8 mouse cellular contexts compared by ENCODE assay signal in the genomic region with DNA sequence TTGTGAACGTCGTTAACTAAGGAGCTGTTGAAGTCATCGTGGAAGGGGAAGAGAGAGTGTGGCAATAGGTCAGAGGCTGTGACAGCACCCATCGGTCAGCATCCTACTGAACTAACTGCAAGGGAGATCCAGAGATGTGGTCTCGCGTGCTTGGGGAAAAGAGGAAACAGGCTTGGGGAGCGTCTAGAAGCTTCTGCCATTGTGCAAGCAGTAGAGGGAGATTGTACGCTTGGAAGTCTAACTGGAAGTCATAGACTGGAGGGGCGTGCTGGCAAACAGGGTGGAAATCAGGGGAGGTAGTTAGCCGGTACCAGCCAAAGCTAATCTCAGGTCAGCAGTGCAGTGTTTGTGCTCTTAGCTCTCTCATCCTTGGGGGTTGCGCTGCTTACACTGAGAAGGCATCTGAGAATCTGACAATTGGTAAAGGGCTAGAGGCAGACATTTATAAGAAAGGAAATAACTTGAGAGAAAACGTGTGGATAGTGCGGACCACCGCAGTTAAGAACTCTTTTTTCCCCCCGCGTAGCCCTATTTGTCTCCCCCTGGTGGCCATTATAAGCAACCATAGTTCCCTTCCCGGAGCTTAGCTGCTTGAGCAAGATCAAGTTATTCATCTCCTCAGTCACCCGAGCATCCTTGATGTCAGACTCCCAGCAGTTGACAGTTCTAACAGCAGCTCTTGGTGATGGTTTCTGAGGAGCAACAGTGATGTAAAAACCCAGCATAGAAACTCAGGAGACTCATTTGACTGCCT.
DNase-seq lines count a peak whose midpoint lies in the region; ATAC-seq lines count a peak whose summit lies in the region.

No protein-coding gene starts in this region.

- H3K27ac ChIP-seq in stomach, embryonic 15.5 days: no peak overlapping the region

- 41% methylated on average over 18 of the region's 18 CpGs for WGBS in stomach, embryonic 15.5 days

- H3K4me3 ChIP-seq in stomach, embryonic 15.5 days (replicated peaks): no peak overlapping the region

- H3K4me1 ChIP-seq in stomach, embryonic 15.5 days: peaks cover 5% of the 10 kb centered on the region; the same call in 1 of the 2 replicates

- no peaks in the 10 kb centered on the region for H3K9me3 ChIP-seq in stomach, embryonic 15.5 days

- peak overlapping the region; percentile 24; the same call in 1 of the 2 replicates for H3K4me2 ChIP-seq in stomach, embryonic 15.5 days

- no peak for DNase-seq in frontal cortex, postnatal 25 days (ENCODE audit: low spot score in 2 of 2)
- peak; percentile 32 for DNase-seq in CD4-positive helper T cell, adult 2 months (ENCODE audit: low read depth, low spot score)
- DNase-seq in embryo, embryonic 11.5 days (ENCODE audit: low read depth, low spot score): peak; percentile 42
- DNase-seq in heart, postnatal 4 days: peak; percentile 16
- DNase-seq in lung, postnatal 10 days: peak; percentile 33
- no peak for DNase-seq in yolk sac, embryonic 10.5 days (ENCODE audit: low spot score)

- H3K27me3 ChIP-seq in stomach, embryonic 15.5 days (replicated peaks): no peaks in the 10 kb centered on the region

- ATAC-seq in frontal cortex, adult (ENCODE audit: low TSS enrichment): peak; percentile 84
- no peak for ATAC-seq in stomach, embryonic 15.5 days (ENCODE audit: insufficient read depth, low FRiP score, low read depth)

- no peak overlapping the region for H3K9ac ChIP-seq in stomach, embryonic 15.5 days

- no peaks in the 10 kb centered on the region for H3K36me3 ChIP-seq in stomach, embryonic 15.5 days

Comparison
In these comparisons a context has a peak if more than half of its experiments do, and no peak if none do; other contexts are left out.
1. DNase-seq: peak in CD4-positive helper T cell, adult 2 months (single experiment), embryo, embryonic 11.5 days (single experiment), heart, postnatal 4 days (single experiment) and lung, postnatal 10 days (single experiment); none in frontal cortex, postnatal 25 days (0 of 2) and yolk sac, embryonic 10.5 days (single experiment).